ENCODE assay signal across 1 mouse cellular context in genomic region chr17:57003994-57004393, GRCm38 (mm10).
TF ChIP-seq lines count a peak whose summit lies in the region.

No protein-coding gene starts in this region.

TF ChIP-seq in MEL, 35 proteins besides CTCF, POLR2A, EP300 and RAD21:
- TF ChIP-seq JUND (IDR thresholded peaks at IDR 0.05; ENCODE audit: low read depth, low read length) (peak; percentile 76; the same call in 1 of the 2 replicates), TCF12 (IDR thresholded peaks at IDR 0.05; ENCODE audit: low read depth, low read length) (peak; percentile 29; the same call in 1 of the 2 replicates), MEF2A (IDR thresholded peaks at IDR 0.05; ENCODE audit: extremely low read depth, insufficient replicate concordance, low read depth, low read length, poor library complexity, severe bottlenecking) (no peak), GATA1 (IDR thresholded peaks at IDR 0.05; ENCODE audit: low read depth, low read length) (peak; percentile 70), ZMIZ1 (IDR thresholded peaks at IDR 0.05; ENCODE audit: low read depth, low read length) (no peak), USF2 (IDR thresholded peaks at IDR 0.05; ENCODE audit: borderline replicate concordance in 1 of 2, insufficient read depth in 1 of 2, low read depth in 1 of 2, low read length in 2 of 2) (no peak), TAL1 (IDR thresholded peaks at IDR 0.05; ENCODE audit: low read length) (peak; percentile 93)
